21 mouse cellular contexts compared by ENCODE assay signal in genomic region chr5:76525066-76525465, GRCm38 (mm10). TPM values are rescaled to one million over a fixed set of nuclear protein-coding genes. Genes with fewer than 3 reads are reported as not detected.
DNase-seq lines count a peak whose midpoint lies in the region; ATAC-seq and TF ChIP-seq lines count a peak whose summit lies in the region.
"Had no signal": no experiment of that assay in that cellular context is flagged by ENCODE, and none has a peak within 500 bp of the region (broad histone marks: within the 10 kb centered on the region; RNA-seq: fewer than 3 reads in every experiment).

No protein-coding gene starts in this region.

- no peak for ATAC-seq in liver, postnatal 0 days
- 0 out of 2 replicates have a peak, but pooled peaks have one; percentile 20 for ATAC-seq in megakaryocyte, adult 5-6 weeks (ENCODE audit: poor library complexity, severe bottlenecking)
- ATAC-seq in intestine, embryonic 16.5 days: no peak
- no peak for ATAC-seq in midbrain, embryonic 15.5 days (replicated peaks)
- ATAC-seq: lung, postnatal 0 days had no signal

- no peaks in the 10 kb centered on the region for H3K9me3 ChIP-seq in liver, postnatal 0 days (ENCODE audit: low read length)
- H3K9me3 ChIP-seq in MEL (replicated peaks; ENCODE audit: insufficient read depth, low read length): no peaks in the 10 kb centered on the region
- H3K9me3 ChIP-seq in intestine, embryonic 16.5 days (ENCODE audit: control insufficient read depth, low read length): no peaks in the 10 kb centered on the region
- no peaks in the 10 kb centered on the region for H3K9me3 ChIP-seq in midbrain, embryonic 15.5 days
- H3K9me3 ChIP-seq: heart, embryonic 13.5 days; limb, embryonic 10.5 days; midbrain, embryonic 10.5 days had no signal

- TF ChIP-seq CTCF in liver, postnatal 0 days (IDR thresholded peaks at IDR 0.05; ENCODE audit: low read depth): no peak
- TF ChIP-seq CTCF in MEL (IDR thresholded peaks at IDR 0.05 in 2 of 3, conservative IDR thresholded peaks at IDR 0.05 in 1 of 3; ENCODE audit: control insufficient read depth in 1 of 3, insufficient read depth in 1 of 3, low read depth in 2 of 3, low read length in 3 of 3, poor library complexity in 1 of 3, severe bottlenecking in 1 of 3): no peak

- no peak for TF ChIP-seq EP300 in liver, postnatal 0 days (IDR thresholded peaks at IDR 0.05; ENCODE audit: low read depth)
- TF ChIP-seq EP300 in MEL (IDR thresholded peaks at IDR 0.05; ENCODE audit: low read depth in 1 of 2, low read length in 2 of 2): no peak

- H3K9ac ChIP-seq in liver, postnatal 0 days (replicated peaks): no peak overlapping the region
- peak overlapping the region; percentile 43 for H3K9ac ChIP-seq in MEL (ENCODE audit: control insufficient read depth, low read depth, low read length, poor library complexity, severe bottlenecking)
- no peak overlapping the region for H3K9ac ChIP-seq in intestine, embryonic 16.5 days (ENCODE audit: low read depth, low read length)
- H3K9ac ChIP-seq in midbrain, embryonic 15.5 days: no peak overlapping the region
- H3K9ac ChIP-seq: heart, embryonic 13.5 days; liver, embryonic 14.5 days had no signal

- H3K4me3 ChIP-seq in liver, postnatal 0 days (ENCODE audit: low read depth, low read length): no peak overlapping the region
- H3K4me3 ChIP-seq in MEL (ENCODE audit: control insufficient read depth in 1 of 2, insufficient read depth in 1 of 2, low read depth in 2 of 2, low read length in 2 of 2): peak overlapping the region; percentile 35 to 60
- H3K4me3 ChIP-seq in intestine, embryonic 16.5 days (ENCODE audit: low read length): no peak overlapping the region
- H3K4me3 ChIP-seq in midbrain, embryonic 15.5 days: no peak overlapping the region
- H3K4me3 ChIP-seq: heart, embryonic 13.5 days; left cerebral cortex, adult 2 months; limb, embryonic 10.5 days; midbrain, embryonic 10.5 days had no signal

- H3K27me3 ChIP-seq in liver, postnatal 0 days (ENCODE audit: insufficient read depth, low read length): no peaks in the 10 kb centered on the region
- H3K27me3 ChIP-seq in MEL (ENCODE audit: control insufficient read depth in 1 of 2, insufficient read depth in 2 of 2, low read length in 2 of 2): no peaks in the 10 kb centered on the region; a peak in 1 of 4 replicates
- H3K27me3 ChIP-seq in intestine, embryonic 16.5 days (replicated peaks; ENCODE audit: control insufficient read depth, insufficient read depth, low read length): peaks cover 2% of the 10 kb centered on the region; the same call in 1 of the 2 replicates
- H3K27me3 ChIP-seq in midbrain, embryonic 15.5 days (replicated peaks): no peaks in the 10 kb centered on the region
- H3K27me3 ChIP-seq: heart, embryonic 13.5 days had no signal

- DNase-seq in liver, postnatal 0 days: no peak
- DNase-seq in liver: no peak
- DNase-seq in MEL (ENCODE audit: low read depth, low spot score): peak; percentile 59
- peak; percentile 34 for DNase-seq in adrenal gland, postnatal 14 days
- DNase-seq: cerebellum, adult 9-11 months; gastrocnemius, postnatal 36 days; heart, postnatal 4 days; kidney, adult 8-10 months; kidney, postnatal 25 days; thymus, postnatal 25 days had no signal

- H3K79me2 ChIP-seq in MEL (ENCODE audit: control insufficient read depth, insufficient read depth, low read length, poor library complexity): peaks cover 7% of the 10 kb centered on the region

- H3K27ac ChIP-seq in liver, postnatal 0 days (ENCODE audit: low read depth): peak overlapping the region; percentile 51; the same call in 1 of the 2 replicates
- H3K27ac ChIP-seq in MEL (ENCODE audit: control insufficient read depth, low read depth, low read length): 0 out of 2 replicates have a peak overlapping the region, but pooled peaks have one; percentile 6
- H3K27ac ChIP-seq in intestine, embryonic 16.5 days (ENCODE audit: low read length): no peak overlapping the region
- H3K27ac ChIP-seq in midbrain, embryonic 15.5 days: no peak overlapping the region
- H3K27ac ChIP-seq: heart, embryonic 13.5 days; left cerebral cortex, adult 2 months; limb, embryonic 10.5 days; liver, embryonic 14.5 days; midbrain, embryonic 10.5 days had no signal

- TF ChIP-seq RAD21 in MEL (IDR thresholded peaks at IDR 0.05; ENCODE audit: low read depth, low read length): no peak

- TF ChIP-seq POLR2A in MEL (IDR thresholded peaks at IDR 0.05; ENCODE audit: control insufficient read depth in 1 of 2, insufficient read depth in 1 of 2, low read depth in 1 of 2, low read length in 2 of 2, poor library complexity in 1 of 2): no peak

- no peaks in the 10 kb centered on the region for H3K36me3 ChIP-seq in liver, postnatal 0 days (replicated peaks; ENCODE audit: insufficient read depth, low read length)
- H3K36me3 ChIP-seq in MEL (ENCODE audit: control insufficient read depth in 1 of 2, insufficient read depth in 2 of 2, low read length in 2 of 2): peaks cover 0 to 19% of the 10 kb centered on the region in 2 experiments; a peak in 2 of 4 replicates
- no peaks in the 10 kb centered on the region for H3K36me3 ChIP-seq in intestine, embryonic 16.5 days (ENCODE audit: control insufficient read depth, insufficient read depth, low read length)
- no peaks in the 10 kb centered on the region for H3K36me3 ChIP-seq in midbrain, embryonic 15.5 days (replicated peaks)
- H3K36me3 ChIP-seq: heart, embryonic 13.5 days; limb, embryonic 10.5 days; midbrain, embryonic 10.5 days had no signal

- 36% methylated on average over 4 of the region's 4 CpGs for WGBS in liver, postnatal 0 days (ENCODE audit: insufficient replicate concordance)
- 56% methylated on average over 4 of the region's 4 CpGs for WGBS in intestine, embryonic 16.5 days
- 69% methylated on average over 4 of the region's 4 CpGs for WGBS in midbrain, embryonic 15.5 days

- H3K4me1 ChIP-seq in liver, postnatal 0 days (ENCODE audit: insufficient read depth): peaks cover 3% of the 10 kb centered on the region; the same call in 1 of the 2 replicates
- H3K4me1 ChIP-seq in MEL (ENCODE audit: control insufficient read depth in 1 of 2, insufficient read depth in 2 of 2, low read length in 2 of 2): peaks cover 6 to 8% of the 10 kb centered on the region in 2 experiments
- no peaks in the 10 kb centered on the region for H3K4me1 ChIP-seq in intestine, embryonic 16.5 days (ENCODE audit: control insufficient read depth, insufficient read depth, low read length)
- H3K4me1 ChIP-seq in midbrain, embryonic 15.5 days: peaks cover 4% of the 10 kb centered on the region

- H3K4me2 ChIP-seq in liver, postnatal 0 days (ENCODE audit: low read depth, low read length): peak overlapping the region; percentile 35
- H3K4me2 ChIP-seq in intestine, embryonic 16.5 days (ENCODE audit: low read depth, low read length): no peak overlapping the region
- no peak overlapping the region for H3K4me2 ChIP-seq in midbrain, embryonic 15.5 days
- H3K4me2 ChIP-seq: heart, embryonic 13.5 days had no signal

TF ChIP-seq in MEL, 35 proteins besides CTCF, POLR2A, EP300 and RAD21 (continues in another document):
- TF ChIP-seq ZC3H11A (IDR thresholded peaks at IDR 0.05; ENCODE audit: low read depth, low read length) (no peak), MAFK (IDR thresholded peaks at IDR 0.05; ENCODE audit: borderline replicate concordance, low read depth, low read length) (no peak), ZMIZ1 (IDR thresholded peaks at IDR 0.05; ENCODE audit: low read depth, low read length) (no peak), TBP (IDR thresholded peaks at IDR 0.05; ENCODE audit: low read depth, low read length) (no peak), USF1 (IDR thresholded peaks at IDR 0.05; ENCODE audit: low read depth, low read length) (no peak), E2F4 (IDR thresholded peaks at IDR 0.05; ENCODE audit: borderline replicate concordance, low read depth, low read length) (no peak), MYC (IDR thresholded peaks at IDR 0.05; ENCODE audit: low read depth, low read length) (no peak), ELF1 (IDR thresholded peaks at IDR 0.05; ENCODE audit: low read depth, low read length) (no peak), MXI1 (IDR thresholded peaks at IDR 0.05; ENCODE audit: low read depth, low read length) (no peak), JUND (IDR thresholded peaks at IDR 0.05; ENCODE audit: low read depth, low read length) (no peak), POLR2AphosphoS2 (IDR thresholded peaks at IDR 0.05; ENCODE audit: low read length) (no peak), MAX (IDR thresholded peaks at IDR 0.05; ENCODE audit: low read length) (no peak), RCOR1 (IDR thresholded peaks at IDR 0.05; ENCODE audit: low read depth, low read length) (no peak), NRF1 (IDR thresholded peaks at IDR 0.05; ENCODE audit: insufficient read depth, low read depth, low read length, poor library complexity, severe bottlenecking) (no peak), ZKSCAN1 (IDR thresholded peaks at IDR 0.05; ENCODE audit: low read depth, low read length) (no peak), MYB (IDR thresholded peaks at IDR 0.05; ENCODE audit: low read depth, low read length) (no peak), POLR2AphosphoS5 (IDR thresholded peaks at IDR 0.05; ENCODE audit: borderline replicate concordance, low read depth, low read length) (no peak), GATA1 (IDR thresholded peaks at IDR 0.05; ENCODE audit: low read depth, low read length) (no peak), CHD2 (IDR thresholded peaks at IDR 0.05; ENCODE audit: low read length) (no peak)

RNA-seq across cellular contexts. Expression of gene Exoc1, which starts 4.0 kb away (rescaled TPM):
- polyA plus RNA-seq in liver, postnatal 0 days (2015; fragmentation: Nextera tagmentation; extraction: Ambion mirVana): 7.0 and 7.2 TPM in 2 replicates
- 40.8 and 45.2 TPM in 2 replicates for total RNA-seq in MEL (2012; rRNA removed)
- polyA plus RNA-seq in MEL (2012; ENCODE audit: insufficient read depth in 1 of 2, insufficient read length in 2 of 2, low read depth in 1 of 2, low replicate concordance in 2 of 2, missing spikeins in 1 of 2): 10 to 100 TPM in 1 of 2 experiments, not detected in 1; 34.2 TPM
- 40.6 and 44.3 TPM in 2 replicates for total RNA-seq in adrenal gland, postnatal 14 days (2021)
- 54.5 and 68.7 TPM in 2 replicates for total RNA-seq in megakaryocyte, adult 5-6 weeks (2015)
- total RNA-seq in megakaryocyte, adult 5-6 weeks (2017): 64.4 and 85.9 TPM in 2 replicates
- 27.8 and 30.0 TPM in 2 replicates for polyA plus RNA-seq in intestine, embryonic 16.5 days (2015; fragmentation: Nextera tagmentation; extraction: Ambion mirVana)
- 60.6 and 63.2 TPM in 2 replicates for polyA plus RNA-seq in midbrain, embryonic 15.5 days (2015; fragmentation: Nextera tagmentation; extraction: Ambion mirVana)

RNA-seq across cellular contexts. Expression of gene Gm7271, which starts 41.2 kb away (rescaled TPM):
- polyA plus RNA-seq in liver, postnatal 0 days (2015; fragmentation: Nextera tagmentation; extraction: Ambion mirVana): not detected in 2 replicates
- not detected in 2 replicates for total RNA-seq in MEL (2012; rRNA removed)
- polyA plus RNA-seq in MEL (2012; ENCODE audit: insufficient read depth in 1 of 2, insufficient read length in 2 of 2, low read depth in 1 of 2, low replicate concordance in 2 of 2, missing spikeins in 1 of 2): not detected
- total RNA-seq in adrenal gland, postnatal 14 days (2021): not detected in 2 replicates
- not detected in 2 replicates for total RNA-seq in megakaryocyte, adult 5-6 weeks (2015)
- total RNA-seq in megakaryocyte, adult 5-6 weeks (2017): not detected in 2 replicates
- not detected in 2 replicates for polyA plus RNA-seq in intestine, embryonic 16.5 days (2015; fragmentation: Nextera tagmentation; extraction: Ambion mirVana)
- 0.50 TPM in 1 of 2 replicates, not detected in the other for polyA plus RNA-seq in midbrain, embryonic 15.5 days (2015; fragmentation: Nextera tagmentation; extraction: Ambion mirVana)
- total RNA-seq: gastrocnemius, postnatal 36 days; heart, postnatal 4 days; left cerebral cortex, adult 2 months had no signal
- polyA plus RNA-seq: frontal cortex, adult 2 months; heart, embryonic 13.5 days; limb, embryonic 10.5 days; liver, embryonic 14.5 days; lung, postnatal 0 days; stomach, embryonic 16.5 days had no signal

Comparison
In these comparisons a context has a peak if more than half of its experiments do, and no peak if none do; other contexts are left out.
1. DNase-seq: peak in MEL (single experiment) and adrenal gland, postnatal 14 days (single experiment); none in liver, postnatal 0 days (single experiment) and liver (single experiment).
2. H3K27ac ChIP-seq: peak in liver, postnatal 0 days (single experiment) and MEL (single experiment); none in intestine, embryonic 16.5 days (single experiment) and midbrain, embryonic 15.5 days (single experiment).
3. H3K4me3 ChIP-seq: peak in MEL (2 of 2); none in liver, postnatal 0 days (single experiment), intestine, embryonic 16.5 days (single experiment) and midbrain, embryonic 15.5 days (single experiment).